Mouse (Mus musculus) hindbrain, postnatal 0 days (tissue): Measurements from ENCODE around the gene Vmn2r44. TPM values are rescaled to one million over a fixed set of nuclear protein-coding genes. Genes with fewer than 3 reads are reported as not detected.
"Not testable (repeated sequence)": the region's sequence is repeated elsewhere in the genome, so short reads cannot be mapped to it uniquely, and the experiment has no call there.

Experiments
- ATAC-seq: fragments of 200-750 bp; cut with Nextera tagmentation; 2 replicates; pipeline ENCODE4 v1.8.0; 2017; ENCODE audit warnings: mild to moderate bottlenecking, moderate TSS enrichment, moderate library complexity
- DNase-seq: peaks from one replicate; pipeline ENCODE4 v3.0.0-alpha.2; 2015; ENCODE audit warnings: low spot score
- H3K27ac ChIP-seq: fragments of 300-500 bp; sonication (generic); 2 replicates; pipeline ENCODE4 v1.5.1; 2014; ENCODE audit warnings: mild to moderate bottlenecking
- H3K27me3 ChIP-seq: fragments of 300-500 bp; sonication (generic); 2 replicates; pipeline ENCODE4 v1.6.1; 2014; ENCODE audit warnings: low read length, mixed read lengths; ENCODE audit not compliant: insufficient read depth
- H3K36me3 ChIP-seq: fragments of 300-500 bp; sonication (generic); 2 replicates; pipeline ENCODE4 v1.6.1; 2014; ENCODE audit warnings: low read length, mixed read lengths; ENCODE audit not compliant: insufficient read depth
- H3K4me1 ChIP-seq: fragments of 300-500 bp; sonication (generic); 2 replicates; pipeline ENCODE4 v1.6.1; 2014; ENCODE audit warnings: antibody characterized with exemption, low read length, mixed read lengths; ENCODE audit not compliant: insufficient read depth
- H3K4me2 ChIP-seq: fragments of 300-500 bp; sonication (generic); 2 replicates; pipeline ENCODE4 v1.6.1; 2014; ENCODE audit warnings: low read depth, mild to moderate bottlenecking, low read length, moderate library complexity, mixed read lengths
- H3K4me3 ChIP-seq: fragments of 300-500 bp; sonication (generic); 2 replicates; pipeline ENCODE4 v1.5.1; 2014; ENCODE audit warnings: low read length
- H3K9ac ChIP-seq: fragments of 300-500 bp; sonication (generic); replicated peaks from 2 replicates; pipeline ENCODE4 v1.6.1; 2014; ENCODE audit warnings: mild to moderate bottlenecking, low read length, moderate library complexity, mixed read lengths
- H3K9me3 ChIP-seq: fragments of 300-500 bp; sonication (generic); 2 replicates; pipeline ENCODE4 v1.6.1; 2016; ENCODE audit warnings: low read length, mixed read lengths
- WGBS: fragments of 180-500 bp; shearing (Covaris S2); extraction: QIAGEN DNeasy Blood & Tissue Kit; methylation state at CpG from one replicate; pipeline ENCODE4 v1.1.7; 2014; 5-methylcytosine and 5-hydroxymethylcytosine counted together
- polyA plus RNA-seq: library from polyadenylated mRNA; unstranded; fragments of >200 nt; fragmentation: Nextera tagmentation; extraction: Ambion mirVana; gene quantifications from 2 replicates; pipeline ENCODE4 v1.2.1, GENCODE M21; 2015
- total RNA-seq: library from RNA; depleted of rRNA; stranded (reverse); fragments of >200 nt; gene quantifications from 2 replicates; pipeline ENCODE4 v1.2.3, GENCODE M21; 2014; rRNA removed

Vmn2r44 gene
- total RNA-seq (not detected in 2 replicates), polyA plus RNA-seq (not detected in 2 replicates)

GRCm38 (mm10) chr7:8383233-8383632 is at the start of gene Vmn2r44:
Vmn2r44 (minus strand) TSS chr7:8383333.
- H3K9ac ChIP-seq, H3K4me2 ChIP-seq, H3K27me3 ChIP-seq, H3K4me1 ChIP-seq, H3K9me3 ChIP-seq, DNase-seq, H3K36me3 ChIP-seq, H3K27ac ChIP-seq, ATAC-seq, H3K4me3 ChIP-seq: not testable (repeated sequence)

- H3K27ac ChIP-seq, DNase-seq: not testable (repeated sequence)
Measured at GRCm38 (mm10) chr7:8357879-8358278, 25.3 kb downstream of the Vmn2r44 start.

More at GRCm38 (mm10) chr7:8357879-8358278, 25.3 kb downstream of the Vmn2r44 start:
- not testable (repeated sequence) for ATAC-seq, H3K4me2 ChIP-seq, H3K9ac ChIP-seq, H3K4me3 ChIP-seq, H3K27me3 ChIP-seq, H3K9me3 ChIP-seq, H3K4me1 ChIP-seq, H3K36me3 ChIP-seq
- 89% methylated on average over 11 of the region's 11 CpGs for WGBS

Other genes with a start within 250 kb of the Vmn2r44 start
- gene Vmn2r41, start 221.7 kb downstream of the Vmn2r44 start, total RNA-seq, result not detected in 2 replicates
- not detected in 2 replicates for gene Vmn2r41, start 221.7 kb downstream of the Vmn2r44 start, polyA plus RNA-seq
- gene Vmn2r42, start 183.0 kb downstream of the Vmn2r44 start, total RNA-seq, result not detected in 2 replicates
- gene Vmn2r42, start 183.0 kb downstream of the Vmn2r44 start, polyA plus RNA-seq, result not detected in 2 replicates
- not detected in 2 replicates for gene Vmn2r43, start 122.7 kb downstream of the Vmn2r44 start, total RNA-seq
- not detected in 2 replicates for gene Vmn2r43, start 122.7 kb downstream of the Vmn2r44 start, polyA plus RNA-seq
- not detected in 2 replicates for gene Vmn2r45, start 105.7 kb upstream of the Vmn2r44 start, total RNA-seq
- not detected in 2 replicates for gene Vmn2r45, start 105.7 kb upstream of the Vmn2r44 start, polyA plus RNA-seq